Mouse (Mus musculus): Measurements from ENCODE around the gene Fam53b. TPM values are rescaled to one million over a fixed set of nuclear protein-coding genes. Genes with fewer than 3 reads are reported as not detected.
"Not testable (repeated sequence)": the region's sequence is repeated elsewhere in the genome, so short reads cannot be mapped to it uniquely, and the experiment has no call there.

Fam53b gene
- total RNA-seq, 2 experiments from 2014 or later: 119 to 169 TPM

GRCm38 (mm10) chr7:132665664-132666382 is 147.9 kb downstream of the Fam53b start:
- no peak for ATAC-seq (replicated peaks; ENCODE audit: low FRiP score, poor library complexity, severe bottlenecking)

GRCm38 (mm10) chr7:132664815-132665214 is 148.9 kb downstream of the Fam53b start:
- ATAC-seq (replicated peaks; ENCODE audit: low FRiP score, poor library complexity, severe bottlenecking): no peak

GRCm38 (mm10) chr7:132662831-132663230 is 150.9 kb downstream of the Fam53b start:
- ATAC-seq (replicated peaks; ENCODE audit: low FRiP score, poor library complexity, severe bottlenecking): not testable (repeated sequence)

Other genes with a start within 250 kb of the Fam53b start
- gene Oat, start 237.5 kb downstream of the Fam53b start, total RNA-seq (2015; ENCODE audit: low replicate concordance): 29.7 and 39.2 TPM in 2 replicates
- 21.2 and 24.8 TPM in 2 replicates for gene Oat, start 237.5 kb downstream of the Fam53b start, total RNA-seq (2017; ENCODE audit: low replicate concordance)
- not detected in 2 replicates for gene Nkx1-2, start 214.2 kb downstream of the Fam53b start, total RNA-seq (2015; ENCODE audit: low replicate concordance)
- not detected in 2 replicates for gene Nkx1-2, start 214.2 kb downstream of the Fam53b start, total RNA-seq (2017; ENCODE audit: low replicate concordance)
- not detected in 2 replicates for gene Lhpp, start 203.2 kb downstream of the Fam53b start, total RNA-seq (2015; ENCODE audit: low replicate concordance)
- 0.68 and 1.1 TPM in 2 replicates for gene Lhpp, start 203.2 kb downstream of the Fam53b start, total RNA-seq (2017; ENCODE audit: low replicate concordance)
- 5.6 and 7.3 TPM in 2 replicates for gene Eef1akmt2, start 38.8 kb upstream of the Fam53b start, total RNA-seq (2015; ENCODE audit: low replicate concordance)
- 16.3 and 23.8 TPM in 2 replicates for gene Eef1akmt2, start 38.8 kb upstream of the Fam53b start, total RNA-seq (2017; ENCODE audit: low replicate concordance)
- 14.6 and 15.3 TPM in 2 replicates for gene Abraxas2, start 45.3 kb upstream of the Fam53b start, total RNA-seq (2015; ENCODE audit: low replicate concordance)
- gene Abraxas2, start 45.3 kb upstream of the Fam53b start, total RNA-seq (2017; ENCODE audit: low replicate concordance): 7.2 and 10.6 TPM in 2 replicates
- 27.5 and 29.9 TPM in 2 replicates for gene Zranb1, start 117.3 kb upstream of the Fam53b start, total RNA-seq (2015; ENCODE audit: low replicate concordance)
- 46.0 and 59.7 TPM in 2 replicates for gene Zranb1, start 117.3 kb upstream of the Fam53b start, total RNA-seq (2017; ENCODE audit: low replicate concordance)

Measured in erythroblast, adult 5-6 weeks (primary cell).